Mouse (Mus musculus) megakaryocyte progenitor cell, adult 5-6 weeks (primary cell): ENCODE measurements at regions not wholly inside any gene's neighbourhood (a gene's known extent, or its start where the extent isn't known, plus 50 kb on each side); places are given as distances from the start of the nearest gene placed in this dataset.

ENCODE experiments used
- ATAC-seq: replicated peaks from 2 replicates; pipeline ENCODE4 v1.8.0; 2016; ENCODE audit warnings: mild to moderate bottlenecking, moderate TSS enrichment, inconsistent platforms; ENCODE audit not compliant: poor library complexity

DNA sequence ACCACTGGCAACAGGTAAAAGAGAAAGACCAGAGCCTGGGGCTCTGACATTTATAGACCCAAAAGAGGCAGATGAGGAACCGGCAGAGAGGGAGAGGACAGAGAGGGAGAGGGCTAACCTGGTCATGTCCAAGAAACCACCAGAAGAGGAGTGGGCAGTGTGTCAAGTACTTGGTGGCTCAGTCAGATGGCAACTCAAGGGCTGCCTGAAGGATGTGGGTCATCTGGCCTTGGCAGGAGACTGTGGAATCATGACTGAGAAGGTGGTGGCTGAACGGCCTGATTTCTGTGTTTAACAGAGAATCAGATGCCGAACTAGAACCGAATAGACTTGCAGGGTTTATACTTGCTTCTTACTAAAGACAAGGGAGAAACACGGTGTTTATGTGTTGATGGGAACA lies 87.9 kb downstream of the Zfp706 start:
- ATAC-seq = no peak

GRCm38 (mm10) chr15:36919209-36919608 lies 88.4 kb downstream of the Zfp706 start:
- no peak for ATAC-seq

GRCm38 (mm10) chr15:36916998-36917397 lies 90.6 kb downstream of the Zfp706 start:
- ATAC-seq = 0 out of 2 replicates have a peak, but pooled peaks have one; percentile 23

DNA sequence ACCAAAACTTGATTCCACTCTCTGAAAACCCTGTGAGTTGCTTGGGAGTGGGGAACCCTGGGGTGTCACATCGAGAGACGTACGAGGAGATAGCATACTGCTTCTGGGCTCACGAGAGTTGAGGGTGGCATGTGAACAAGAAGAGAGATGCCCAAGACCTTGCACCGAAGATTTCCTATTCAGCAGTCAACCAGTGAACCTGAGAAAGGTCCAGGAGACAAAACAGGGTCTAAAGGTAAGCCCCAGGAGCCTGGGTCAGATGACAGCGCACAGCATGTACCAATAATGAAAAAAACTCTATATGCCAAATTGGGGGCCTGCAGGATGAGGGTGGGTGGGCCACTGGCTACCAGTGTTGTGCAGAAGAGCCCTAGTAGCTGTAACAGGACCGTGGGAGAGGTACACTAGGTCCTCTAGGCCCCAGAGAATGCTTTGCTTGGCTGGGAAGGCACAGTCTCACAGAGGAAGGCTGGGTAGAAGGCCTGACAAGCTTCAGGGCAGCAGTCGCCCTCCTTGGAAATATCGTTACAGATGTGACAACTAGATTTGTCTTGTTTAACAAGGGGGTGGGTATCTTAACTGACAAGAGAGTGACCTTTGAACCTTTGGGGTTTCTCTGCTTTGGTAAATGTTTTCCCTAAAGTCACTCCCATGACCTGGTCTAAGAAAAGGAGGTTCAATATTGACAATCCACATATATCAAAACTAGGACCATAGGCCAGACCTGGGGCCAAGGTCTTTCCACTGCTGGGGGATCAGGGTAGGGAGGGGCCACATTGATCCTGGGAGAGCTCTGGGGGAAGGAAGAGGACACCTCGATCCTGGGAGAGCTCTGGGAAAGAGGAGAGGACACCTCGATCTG lies 93.1 kb downstream of the Zfp706 start:
- no peak for ATAC-seq

DNA sequence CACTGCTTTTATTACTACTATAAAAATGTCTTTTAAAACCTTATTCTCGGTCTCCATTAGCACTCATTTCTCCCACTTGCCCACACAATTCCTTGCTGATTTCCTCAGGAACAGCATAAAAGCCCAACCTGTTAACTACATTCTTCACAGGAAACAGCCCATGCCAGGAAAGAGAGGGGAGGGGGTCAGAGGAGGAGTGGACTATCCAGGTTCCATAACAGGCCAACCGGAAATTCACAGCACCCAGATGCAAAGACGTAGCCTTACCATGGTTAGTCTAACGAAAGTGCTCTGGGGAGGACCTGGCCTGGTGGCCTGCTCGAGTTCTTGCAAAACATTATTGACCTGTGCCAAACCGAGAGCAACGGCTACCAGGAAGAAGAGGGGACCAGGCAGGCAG lies 94.3 kb downstream of the Zfp706 start:
- ATAC-seq = no peak

- no peak for ATAC-seq
Measured at GRCm38 (mm10) chr15:36910272-36910671, 97.3 kb downstream of the Zfp706 start.

DNA sequence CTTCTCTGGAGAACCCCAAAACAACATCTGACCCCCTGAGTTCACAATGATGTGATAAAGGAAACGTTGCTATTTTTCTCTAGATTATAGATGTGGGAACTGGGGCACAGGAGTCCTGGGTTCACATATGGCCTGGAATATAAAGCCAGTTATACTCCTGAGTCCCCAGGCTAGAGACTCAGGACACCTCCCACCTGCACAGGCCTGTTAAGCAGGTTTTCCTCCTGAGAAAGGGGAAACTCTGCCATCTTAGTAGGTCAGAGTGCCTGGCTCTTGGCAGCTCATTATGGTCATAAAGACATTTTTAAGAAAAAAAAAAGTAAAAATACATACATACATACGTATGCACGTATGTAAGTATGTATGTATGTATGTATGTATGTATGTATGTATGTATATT lies 98.1 kb downstream of the Zfp706 start:
- ATAC-seq = no peak

- no peak for ATAC-seq
Measured at GRCm38 (mm10) chr15:36906789-36907188, 100.8 kb downstream of the Zfp706 start.

GRCm38 (mm10) chr15:36906052-36906451 lies 101.5 kb downstream of the Zfp706 start:
- no peak for ATAC-seq

DNA sequence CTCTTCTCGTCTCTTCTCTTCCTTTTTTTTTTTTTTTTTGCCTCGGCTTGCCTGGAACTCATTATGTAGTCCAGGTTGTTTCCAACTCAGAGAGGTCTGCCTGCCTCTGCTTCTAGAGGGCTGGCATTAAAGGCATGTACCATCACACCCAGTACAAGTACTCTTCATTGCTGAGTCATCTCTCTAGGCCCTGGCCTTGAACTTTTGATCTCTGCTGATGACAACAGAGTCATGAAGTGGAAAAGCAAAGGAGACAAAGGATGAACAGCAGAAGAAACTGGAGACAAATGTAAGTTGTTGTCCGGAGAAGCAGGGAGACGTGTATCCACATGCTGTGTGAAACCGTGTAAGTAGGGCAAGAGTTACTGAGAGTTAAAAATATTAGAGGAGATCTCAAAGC lies 103.7 kb downstream of the Zfp706 start:
- no peak for ATAC-seq

DNA sequence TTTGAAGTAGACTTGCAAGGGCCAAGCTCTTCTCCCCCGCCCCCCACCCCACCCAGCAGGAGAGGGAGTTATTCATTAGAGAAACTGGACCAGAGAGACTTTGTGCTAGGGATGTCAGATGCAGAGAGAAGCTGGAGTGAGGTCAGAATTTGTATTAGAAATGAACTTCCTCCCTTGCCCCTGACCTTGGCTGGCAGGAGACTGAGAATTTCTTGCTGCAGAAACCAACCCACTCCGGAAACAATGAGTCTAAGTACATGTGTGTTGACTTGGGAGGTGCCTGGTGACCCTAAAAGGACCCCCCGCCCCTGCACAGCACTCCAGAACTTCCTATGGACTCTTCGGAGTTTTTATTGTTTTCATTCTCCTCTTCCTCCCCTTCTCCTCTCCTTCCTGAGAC lies 104.3 kb downstream of the Zfp706 start:
- no peak for ATAC-seq

- ATAC-seq = peak; percentile 61
Measured at GRCm38 (mm10) chr15:36901830-36902285, 105.7 kb downstream of the Zfp706 start.

DNA sequence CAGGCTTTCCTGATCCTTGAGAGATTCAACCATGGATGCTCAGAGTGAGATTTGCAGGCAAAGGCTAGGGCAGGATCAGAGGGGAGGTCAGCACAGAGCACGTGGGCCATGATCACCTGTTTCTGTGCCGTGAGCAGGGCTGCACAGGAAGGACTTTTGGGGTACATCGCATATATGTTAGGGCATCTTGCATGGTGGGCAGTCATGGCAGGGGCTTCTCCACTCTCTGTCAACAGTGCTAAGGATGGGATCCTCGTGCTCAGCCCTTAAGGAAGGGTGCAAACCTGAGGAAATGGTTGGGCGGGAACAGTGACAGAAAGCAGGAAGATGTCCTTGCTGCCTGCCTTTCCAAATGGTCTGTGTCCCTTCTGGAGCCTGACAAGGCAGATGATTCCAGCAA lies 106.2 kb downstream of the Zfp706 start:
- no peak for ATAC-seq

- ATAC-seq = no peak
Measured at GRCm38 (mm10) chr15:36900940-36901339, 106.6 kb downstream of the Zfp706 start.

- no peak for ATAC-seq
Measured at GRCm38 (mm10) chr15:36899882-36900281, 107.7 kb downstream of the Zfp706 start.

- ATAC-seq = no peak
Measured at GRCm38 (mm10) chr15:36898857-36899523, 108.6 kb downstream of the Zfp706 start.

DNA sequence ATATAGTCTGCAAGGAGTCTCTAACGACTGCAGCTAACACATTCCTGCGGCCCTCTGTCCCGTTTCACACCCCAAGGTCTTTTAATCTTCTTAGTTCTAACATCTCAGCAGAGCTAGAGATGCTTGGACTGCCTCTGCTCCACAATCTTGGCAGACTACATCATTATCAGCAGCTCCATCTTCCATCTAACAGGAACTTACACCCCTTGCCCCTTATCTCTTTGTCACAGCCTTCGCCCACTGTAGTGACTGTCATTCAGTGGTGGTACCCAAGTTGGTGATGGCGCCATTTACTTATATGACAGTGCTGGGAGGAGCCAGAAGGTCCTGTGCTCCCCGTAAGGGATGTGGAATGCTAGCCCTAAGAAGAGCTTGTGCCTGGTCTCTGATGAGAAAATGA lies 109.2 kb downstream of the Zfp706 start:
- no peak for ATAC-seq

DNA sequence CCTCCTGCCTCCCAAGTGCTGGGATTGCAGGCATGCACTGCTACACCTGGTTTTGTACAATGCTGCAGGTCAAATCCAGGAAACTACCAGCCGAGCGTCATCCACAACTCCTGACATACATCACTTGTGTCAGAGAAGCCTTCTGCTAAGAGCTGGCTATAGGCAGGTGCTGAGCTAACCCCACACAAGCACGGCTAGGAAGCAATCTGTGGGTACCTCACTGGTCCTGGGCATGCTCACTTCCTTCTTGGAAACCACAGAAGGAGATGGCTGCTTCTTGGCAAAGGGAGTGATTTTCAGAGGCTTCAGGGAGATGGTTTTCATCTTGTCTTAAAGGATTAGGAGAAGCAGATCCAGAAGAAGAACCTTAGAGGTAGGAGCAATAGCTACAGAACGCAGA lies 111.3 kb downstream of the Zfp706 start:
- peak; percentile 44; the same call in 1 of the 2 replicates for ATAC-seq

GRCm38 (mm10) chr15:36895031-36895430 lies 112.5 kb downstream of the Zfp706 start:
- no peak for ATAC-seq

DNA sequence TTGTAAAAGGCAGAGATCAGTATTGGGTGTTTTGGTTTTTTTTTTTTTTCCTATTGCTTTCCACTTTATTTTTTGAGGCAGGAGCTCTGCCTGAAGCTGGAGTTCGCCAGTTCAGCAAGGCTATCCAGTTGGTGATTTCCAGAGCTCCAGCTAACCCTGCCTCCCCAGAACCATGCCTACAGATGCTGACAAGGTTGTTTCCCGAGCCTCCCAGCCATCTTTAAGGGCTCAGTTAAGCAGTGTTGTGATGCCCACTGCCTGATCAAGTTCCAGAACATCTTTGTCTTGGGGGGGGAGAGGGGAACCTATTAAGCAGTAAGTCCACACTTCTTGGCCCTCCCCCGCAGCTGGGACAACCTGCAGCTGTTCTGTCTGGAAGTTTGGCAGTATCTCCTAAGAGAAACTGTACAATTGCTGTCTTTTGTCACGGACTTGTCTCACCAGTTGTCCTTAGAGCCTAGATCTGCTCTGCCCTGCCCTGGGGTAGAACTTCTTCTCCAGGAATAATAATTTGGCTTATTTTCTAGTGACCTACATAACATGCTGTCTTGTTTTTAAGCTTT lies 114.1 kb downstream of the Zfp706 start:
- no peak for ATAC-seq

DNA sequence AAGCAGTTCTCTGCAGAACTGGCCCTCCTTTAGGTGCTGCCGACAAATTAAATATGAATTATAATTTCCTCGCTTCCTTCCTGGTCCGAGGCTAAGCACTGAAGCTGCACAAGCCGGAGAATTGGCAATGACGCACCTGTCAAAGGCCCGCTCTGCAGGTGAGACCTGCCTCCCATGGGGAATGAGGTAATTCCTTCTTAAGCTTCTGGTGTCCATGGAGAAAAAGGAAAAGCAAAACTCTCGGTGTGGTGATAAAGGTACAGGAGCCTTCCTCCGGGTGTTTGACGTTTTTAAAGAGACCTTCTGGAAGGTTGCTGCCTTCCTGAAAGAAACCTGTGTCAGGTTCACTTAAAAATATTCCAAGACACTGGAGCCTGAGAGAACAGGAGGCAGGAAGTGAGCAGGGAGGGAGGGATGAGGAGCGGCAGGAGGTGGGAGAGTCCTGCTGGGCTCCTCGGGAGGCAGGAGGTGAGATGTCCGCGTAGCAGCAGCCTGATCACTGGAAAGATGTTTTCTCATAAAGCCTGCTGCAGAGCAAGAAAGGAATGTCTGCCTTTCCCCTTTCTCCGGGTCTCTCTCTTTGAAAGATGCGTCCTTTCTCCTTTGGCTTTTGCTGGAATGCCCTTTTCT lies 114.9 kb downstream of the Zfp706 start:
- ATAC-seq = no peak
